Mouse (Mus musculus): ENCODE data around the gene Ptprm. TPM values are rescaled to one million over a fixed set of nuclear protein-coding genes. Genes with fewer than 3 reads are reported as not detected.

The Ptprm gene
- polyA plus RNA-seq, 1 experiment from 2014 or later: 16.1 TPM

- no peak overlapping the region for H3K4me2 ChIP-seq
- H3K27me3 ChIP-seq (replicated peaks): no peaks in the 10 kb centered on the region
- no peak for ATAC-seq (ENCODE audit: insufficient number of reproducible peaks, low FRiP score)
- no peaks in the 10 kb centered on the region for H3K9me3 ChIP-seq (replicated peaks)
- no peak overlapping the region for H3K27ac ChIP-seq (ENCODE audit: poor library complexity, severe bottlenecking)
- H3K4me3 ChIP-seq: no peak overlapping the region
- H3K9ac ChIP-seq: no peak overlapping the region
- 58% methylated on average over 4 of the region's 4 CpGs for WGBS
- H3K36me3 ChIP-seq: no peaks in the 10 kb centered on the region
- no peaks in the 10 kb centered on the region for H3K4me1 ChIP-seq (replicated peaks)
Measured at GRCm38 (mm10) chr17:67031341-67031740, 322.9 kb downstream of the Ptprm start.

DNA sequence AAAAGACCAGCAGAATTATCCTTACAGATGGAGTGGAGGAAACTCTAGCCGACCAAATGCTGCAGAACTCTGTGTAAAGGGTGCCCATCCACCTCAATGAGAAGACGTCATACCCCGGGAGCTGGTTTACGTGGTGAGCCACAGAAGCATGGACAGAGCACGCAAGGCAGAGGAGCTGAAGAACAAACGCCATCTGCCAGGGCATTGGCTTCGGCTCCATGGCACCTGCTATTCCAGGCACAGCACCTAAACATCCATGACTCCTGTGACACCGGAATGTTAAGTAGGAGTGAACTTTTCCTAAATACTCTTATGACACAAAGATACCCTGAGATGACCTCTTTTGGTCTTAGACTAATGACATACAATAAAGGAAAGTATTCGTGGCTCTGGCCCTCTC is 327.0 kb downstream of the Ptprm start:
- 74% methylated on average over 9 of the region's 9 CpGs for whole genome bisulfite sequencing
- Histone ChIP-seq H3K9me3 (replicated peaks) (no peaks in the 10 kb centered on the region), H3K4me2 (no peak overlapping the region), H3K9ac (no peak overlapping the region), H3K4me3 (no peak overlapping the region), H3K27me3 (replicated peaks) (no peaks in the 10 kb centered on the region), H3K36me3 (no peaks in the 10 kb centered on the region), H3K27ac (ENCODE audit: poor library complexity, severe bottlenecking) (no peak overlapping the region), H3K4me1 (replicated peaks) (peaks cover 9% of the 10 kb centered on the region)
- ATAC-seq (ENCODE audit: insufficient number of reproducible peaks, low FRiP score): no peak

- Histone ChIP-seq H3K4me3 (no peak overlapping the region), H3K27ac (ENCODE audit: poor library complexity, severe bottlenecking) (no peak overlapping the region), H3K27me3 (replicated peaks) (no peaks in the 10 kb centered on the region), H3K9ac (no peak overlapping the region), H3K4me2 (no peak overlapping the region), H3K36me3 (no peaks in the 10 kb centered on the region), H3K4me1 (replicated peaks) (peaks cover 15% of the 10 kb centered on the region), H3K9me3 (replicated peaks) (no peaks in the 10 kb centered on the region)
- no peak for ATAC-seq (ENCODE audit: insufficient number of reproducible peaks, low FRiP score)
- 77% methylated on average over 6 of the region's 6 CpGs for WGBS
Measured at GRCm38 (mm10) chr17:67016501-67016900, 337.8 kb downstream of the Ptprm start.

- no peak for ATAC-seq (ENCODE audit: insufficient number of reproducible peaks, low FRiP score)
- no peaks in the 10 kb centered on the region for H3K36me3 ChIP-seq
- no peak overlapping the region for H3K4me2 ChIP-seq
- no peak overlapping the region for H3K27ac ChIP-seq (ENCODE audit: poor library complexity, severe bottlenecking)
- H3K27me3 ChIP-seq (replicated peaks): no peaks in the 10 kb centered on the region
- H3K4me3 ChIP-seq: no peak overlapping the region
- 82% methylated on average over 6 of the region's 6 CpGs for WGBS
- H3K9me3 ChIP-seq (replicated peaks): no peaks in the 10 kb centered on the region
- no peak overlapping the region for H3K9ac ChIP-seq
- H3K4me1 ChIP-seq (replicated peaks): no peaks in the 10 kb centered on the region
Measured at GRCm38 (mm10) chr17:67013217-67013616, 341.0 kb downstream of the Ptprm start.

- ATAC-seq (ENCODE audit: insufficient number of reproducible peaks, low FRiP score): no peak
Measured at GRCm38 (mm10) chr17:67011836-67012583, 342.2 kb downstream of the Ptprm start.

DNA sequence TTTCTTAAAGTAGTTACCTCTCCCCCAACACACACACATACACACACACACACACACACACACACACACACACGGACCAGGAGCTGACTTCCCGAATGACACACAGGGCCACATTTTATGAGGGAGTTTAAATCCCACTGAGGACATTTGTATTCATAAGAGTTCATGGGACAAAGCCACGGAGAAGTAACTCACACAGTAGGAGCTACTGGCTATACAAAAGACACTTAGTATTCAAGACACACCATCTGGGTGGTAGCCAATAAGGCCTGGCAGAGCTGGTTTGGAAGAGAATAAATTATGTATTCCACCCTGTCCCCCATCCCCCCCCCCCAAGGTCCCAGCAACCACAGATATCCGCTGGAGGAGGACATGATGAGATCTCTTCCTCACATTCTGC is 344.1 kb downstream of the Ptprm start:
- Histone ChIP-seq H3K27me3 (replicated peaks) (no peaks in the 10 kb centered on the region), H3K4me2 (no peak overlapping the region), H3K36me3 (no peaks in the 10 kb centered on the region), H3K4me3 (no peak overlapping the region), H3K9ac (no peak overlapping the region), H3K4me1 (replicated peaks) (no peaks in the 10 kb centered on the region), H3K9me3 (replicated peaks) (peaks cover 5% of the 10 kb centered on the region; the same call in 1 of the 2 replicates), H3K27ac (ENCODE audit: poor library complexity, severe bottlenecking) (no peak overlapping the region)
- ATAC-seq (ENCODE audit: insufficient number of reproducible peaks, low FRiP score): no peak
- WGBS: 85% methylated on average over 4 of the region's 4 CpGs

More at GRCm38 (mm10) chr17:67011836-67012583, 342.2 kb downstream of the Ptprm start:
- no peaks in the 10 kb centered on the region for H3K9me3 ChIP-seq (replicated peaks)
- no peak overlapping the region for H3K4me3 ChIP-seq
- H3K27ac ChIP-seq (ENCODE audit: poor library complexity, severe bottlenecking): no peak overlapping the region
- 81% methylated on average over 6 of the region's 6 CpGs for WGBS
- H3K9ac ChIP-seq: no peak overlapping the region
- no peaks in the 10 kb centered on the region for H3K4me1 ChIP-seq (replicated peaks)
- H3K36me3 ChIP-seq: no peaks in the 10 kb centered on the region
- no peak overlapping the region for H3K4me2 ChIP-seq
- no peaks in the 10 kb centered on the region for H3K27me3 ChIP-seq (replicated peaks)

DNA sequence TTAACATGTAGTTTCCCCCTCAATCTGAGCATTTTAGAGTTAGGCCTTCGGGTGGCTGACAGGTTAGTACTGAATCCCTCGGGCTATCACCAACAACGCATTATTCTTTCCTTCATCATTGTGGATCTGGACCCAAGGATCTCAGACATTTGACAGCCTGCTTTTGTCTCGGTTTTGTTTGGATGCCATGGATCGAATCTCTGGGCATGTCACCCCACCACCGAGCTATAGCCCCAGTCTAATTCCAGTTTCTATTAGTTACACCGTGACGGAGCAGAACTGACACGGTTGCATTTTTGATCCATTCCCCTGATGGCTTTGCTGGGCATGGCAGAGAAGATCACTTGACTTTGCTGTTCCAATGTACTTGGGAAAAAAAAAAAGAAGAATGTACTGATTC is 346.1 kb downstream of the Ptprm start:
- Histone ChIP-seq H3K27ac (ENCODE audit: poor library complexity, severe bottlenecking) (no peak overlapping the region), H3K36me3 (no peaks in the 10 kb centered on the region), H3K4me1 (replicated peaks) (no peaks in the 10 kb centered on the region), H3K9me3 (replicated peaks) (peaks cover 5% of the 10 kb centered on the region; the same call in 1 of the 2 replicates), H3K27me3 (replicated peaks) (no peaks in the 10 kb centered on the region), H3K4me2 (no peak overlapping the region), H3K4me3 (no peak overlapping the region), H3K9ac (no peak overlapping the region)
- no peak for ATAC-seq (ENCODE audit: insufficient number of reproducible peaks, low FRiP score)
- WGBS: 86% methylated on average over 9 of the region's 9 CpGs

GRCm38 (mm10) chr17:67006740-67007385 is 347.4 kb downstream of the Ptprm start:
- Histone ChIP-seq H3K4me3 (no peak overlapping the region), H3K9ac (no peak overlapping the region), H3K9me3 (replicated peaks) (peaks cover 5% of the 10 kb centered on the region; the same call in 1 of the 2 replicates), H3K27ac (ENCODE audit: poor library complexity, severe bottlenecking) (peak overlapping the region; percentile 55), H3K4me2 (no peak overlapping the region), H3K27me3 (replicated peaks) (no peaks in the 10 kb centered on the region), H3K36me3 (no peaks in the 10 kb centered on the region), H3K4me1 (replicated peaks) (no peaks in the 10 kb centered on the region)
- WGBS: 70% methylated on average over 14 of the region's 14 CpGs
- ATAC-seq (ENCODE audit: insufficient number of reproducible peaks, low FRiP score): 0 out of 2 replicates have a peak, but pooled peaks have one; percentile 48

- ATAC-seq (ENCODE audit: insufficient number of reproducible peaks, low FRiP score): no peak
- H3K9ac ChIP-seq: no peak overlapping the region
- H3K27ac ChIP-seq (ENCODE audit: poor library complexity, severe bottlenecking): no peak overlapping the region
- no peak overlapping the region for H3K4me3 ChIP-seq
- 64% methylated on average over 2 of the region's 2 CpGs for WGBS
- H3K27me3 ChIP-seq (replicated peaks): no peaks in the 10 kb centered on the region
- H3K4me2 ChIP-seq: no peak overlapping the region
- H3K36me3 ChIP-seq: peaks cover 3% of the 10 kb centered on the region
- peaks cover 15% of the 10 kb centered on the region for H3K9me3 ChIP-seq (replicated peaks)
- no peaks in the 10 kb centered on the region for H3K4me1 ChIP-seq (replicated peaks)
Measured at GRCm38 (mm10) chr17:66996882-66997281, 357.4 kb downstream of the Ptprm start.

DNA sequence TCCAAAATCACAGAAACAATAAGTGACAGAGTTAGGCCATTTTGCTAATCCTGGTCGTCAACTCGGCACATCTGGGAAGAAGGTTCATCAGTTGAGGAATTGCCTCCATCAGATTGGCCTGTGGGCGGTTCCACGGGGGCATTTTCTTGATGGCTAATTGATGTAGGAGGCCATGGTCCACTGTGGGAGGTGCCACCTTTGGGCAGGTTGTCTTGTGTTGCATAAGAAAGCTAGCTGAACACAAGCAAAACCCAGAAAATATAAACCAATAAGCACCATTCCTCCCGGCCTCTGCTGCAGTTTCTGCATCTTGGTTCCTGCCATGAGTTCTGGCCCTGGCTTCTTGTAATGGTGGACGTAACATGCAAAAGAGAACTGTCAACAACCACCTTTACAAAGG is 358.2 kb downstream of the Ptprm start:
- ATAC-seq (ENCODE audit: insufficient number of reproducible peaks, low FRiP score): no peak
- H3K4me2 ChIP-seq: no peak overlapping the region

GRCm38 (mm10) chr17:66991815-66992214 is 362.4 kb downstream of the Ptprm start:
- Histone ChIP-seq H3K27ac (ENCODE audit: poor library complexity, severe bottlenecking) (no peak overlapping the region), H3K36me3 (no peaks in the 10 kb centered on the region), H3K9me3 (replicated peaks) (no peaks in the 10 kb centered on the region), H3K4me1 (replicated peaks) (peaks cover 8% of the 10 kb centered on the region), H3K4me3 (no peak overlapping the region), H3K9ac (no peak overlapping the region), H3K4me2 (no peak overlapping the region), H3K27me3 (replicated peaks) (no peaks in the 10 kb centered on the region)
- ATAC-seq (ENCODE audit: insufficient number of reproducible peaks, low FRiP score): no peak
- 83% methylated on average over 4 of the region's 4 CpGs for WGBS

More for the DNA sequence above, 358.2 kb downstream of the Ptprm start:
- Histone ChIP-seq H3K9me3 (replicated peaks) (peaks cover 15% of the 10 kb centered on the region), H3K4me1 (replicated peaks) (no peaks in the 10 kb centered on the region), H3K36me3 (peaks cover 3% of the 10 kb centered on the region), H3K27me3 (replicated peaks) (no peaks in the 10 kb centered on the region), H3K9ac (no peak overlapping the region), H3K27ac (ENCODE audit: poor library complexity, severe bottlenecking) (no peak overlapping the region), H3K4me3 (no peak overlapping the region)
- 87% methylated on average over 6 of the region's 6 CpGs for WGBS
